Mouse (Mus musculus) myocyte (in vitro differentiated cells): ENCODE data around the gene Tmem201. TPM values are rescaled to one million over a fixed set of nuclear protein-coding genes. Genes with fewer than 3 reads are reported as not detected.

Experiments
- H3K27me3 ChIP-seq: one replicate; pipeline ENCODE4 v1.6.1; 2011; ENCODE audit not compliant: control insufficient read depth, insufficient read depth, insufficient read length
- H3K36me3 ChIP-seq: one replicate; pipeline ENCODE4 v1.6.1; 2011; ENCODE audit not compliant: control insufficient read depth, insufficient read depth
- H3K4me2 ChIP-seq: one replicate; pipeline ENCODE4 v1.6.1; 2011; ENCODE audit warnings: low read depth, control low read depth
- H3K4me3 ChIP-seq: one replicate; pipeline ENCODE4 v1.5.1; 2011; ENCODE audit warnings: mild to moderate bottlenecking, control low read depth, moderate library complexity
- H3K79me2 ChIP-seq: one replicate; pipeline ENCODE4 v1.6.1; 2011; ENCODE audit not compliant: control insufficient read depth, insufficient read depth
- H3ac ChIP-seq: one replicate; pipeline ENCODE4 v1.6.1; 2011; ENCODE audit not compliant: control insufficient read depth, insufficient read length
- CEBPB ChIP-seq: IDR thresholded peaks from 2 replicates; pipeline ENCODE4 v1.6.1; 2011; ENCODE audit warnings: mild to moderate bottlenecking, moderate library complexity; ENCODE audit not compliant: poor library complexity, insufficient read depth, severe bottlenecking
- E2F4 ChIP-seq: IDR thresholded peaks from one replicate; pipeline ENCODE4 v1.6.1; 2011; ENCODE audit warnings: mild to moderate bottlenecking, control low read depth, moderate library complexity; ENCODE audit not compliant: insufficient read depth
- MAX ChIP-seq: IDR thresholded peaks from one replicate; pipeline ENCODE4 v1.6.1; 2011; ENCODE audit warnings: low read depth, mild to moderate bottlenecking, control low read depth
- MYOD1 ChIP-seq, 3 experiments: IDR thresholded peaks; one replicate each; pipeline ENCODE4 v1.6.1; 2011; ENCODE audit warnings: control low read depth in 2 of 3, low read depth in 2 of 3, mild to moderate bottlenecking in 2 of 3, moderate library complexity in 1 of 3; ENCODE audit not compliant: insufficient read length in 2 of 3, control insufficient read depth in 1 of 3
- MYOG ChIP-seq, 3 experiments: IDR thresholded peaks; one replicate each; pipeline ENCODE4 v1.6.1; 2011; ENCODE audit warnings: control low read depth in 2 of 3, low read depth in 2 of 3, mild to moderate bottlenecking in 2 of 3; ENCODE audit not compliant: insufficient read length in 2 of 3, control insufficient read depth in 1 of 3, insufficient read depth in 1 of 3
- POLR2A ChIP-seq: IDR thresholded peaks from one replicate; pipeline ENCODE4 v1.6.1; 2011; ENCODE audit warnings: low read depth, mild to moderate bottlenecking, control low read depth, moderate library complexity; ENCODE audit not compliant: insufficient read length
- POLR2AphosphoS2 ChIP-seq: IDR thresholded peaks from one replicate; pipeline ENCODE4 v1.6.1; 2011; ENCODE audit warnings: low read depth, control low read depth; ENCODE audit not compliant: insufficient read length
- REST ChIP-seq: IDR thresholded peaks from one replicate; pipeline ENCODE4 v1.6.1; 2011; ENCODE audit warnings: mild to moderate bottlenecking, control low read depth, moderate library complexity; ENCODE audit not compliant: insufficient read depth, insufficient read length
- SRF ChIP-seq: IDR thresholded peaks from one replicate; pipeline ENCODE4 v1.6.1; 2011; ENCODE audit warnings: low read depth; ENCODE audit not compliant: control insufficient read depth, insufficient read length
- TCF12 ChIP-seq: IDR thresholded peaks from one replicate; pipeline ENCODE4 v1.6.1; 2011; ENCODE audit warnings: mild to moderate bottlenecking, control low read depth; ENCODE audit not compliant: poor library complexity, insufficient read depth, severe bottlenecking
- TCF3 ChIP-seq: IDR thresholded peaks from one replicate; pipeline ENCODE4 v1.6.1; 2011; ENCODE audit warnings: low read depth, control low read depth; ENCODE audit not compliant: insufficient read length
- USF1 ChIP-seq: IDR thresholded peaks from one replicate; pipeline ENCODE4 v1.6.1; 2011; ENCODE audit warnings: low read depth, mild to moderate bottlenecking, control low read depth, moderate library complexity
- polyA plus RNA-seq: library from polyadenylated mRNA; unstranded; fragments of >200 nt; fragmentation: generic; extraction: Trizol; gene quantifications from one replicate; pipeline ENCODE4 v1.2.1, GENCODE M21; 2012; ENCODE audit warnings: missing spikeins

Gene Tmem201
- polyA plus RNA-seq, 1 experiment, result 31.1 TPM

GRCm38 (mm10) chr4:149688861-149689260 is 49.0 kb downstream of the Tmem201 start:
- Histone ChIP-seq H3K79me2 (no peaks in the 10 kb centered on the region), H3K36me3 (no peaks in the 10 kb centered on the region), H3K27me3 (no peaks in the 10 kb centered on the region), H3K4me2 (no peak overlapping the region), H3K4me3 (no peak overlapping the region), H3ac (no peak overlapping the region)
- TF ChIP-seq E2F4 (no peak), CEBPB (no peak), USF1 (no peak), TCF3 (no peak), REST (no peak), POLR2AphosphoS2 (no peak), TCF12 (no peak), MYOG (IDR thresholded peaks at IDR 0.05; ENCODE audit: control insufficient read depth in 1 of 3, insufficient read depth in 1 of 3, insufficient read length in 2 of 3, low read depth in 2 of 3) (no peak), MAX (no peak), POLR2A (no peak), MYOD1 (IDR thresholded peaks at IDR 0.05; ENCODE audit: control insufficient read depth in 1 of 3, insufficient read length in 2 of 3, low read depth in 2 of 3) (no peak), SRF (no peak)

- no peak for TF ChIP-seq MYOD1 (IDR thresholded peaks at IDR 0.05; ENCODE audit: control insufficient read depth in 1 of 3, insufficient read length in 2 of 3, low read depth in 2 of 3)
- no peak for TF ChIP-seq SRF
- TF ChIP-seq REST, result no peak
- no peak for TF ChIP-seq TCF12
- TF ChIP-seq TCF3, result no peak
- TF ChIP-seq POLR2AphosphoS2, result no peak
- TF ChIP-seq POLR2A, result no peak
- TF ChIP-seq CEBPB, result no peak
- TF ChIP-seq MYOG (IDR thresholded peaks at IDR 0.05; ENCODE audit: control insufficient read depth in 1 of 3, insufficient read depth in 1 of 3, insufficient read length in 2 of 3, low read depth in 2 of 3), result no peak
- no peak for TF ChIP-seq USF1
- TF ChIP-seq E2F4, result no peak
- no peak for TF ChIP-seq MAX
- no peak overlapping the region for H3K4me2 ChIP-seq
- H3K27me3 ChIP-seq, result no peaks in the 10 kb centered on the region
- H3ac ChIP-seq, result no peak overlapping the region
- no peaks in the 10 kb centered on the region for H3K79me2 ChIP-seq
- no peaks in the 10 kb centered on the region for H3K36me3 ChIP-seq
- H3K4me3 ChIP-seq, result no peak overlapping the region
Measured at GRCm38 (mm10) chr4:149684841-149685623, 52.8 kb downstream of the Tmem201 start.

GRCm38 (mm10) chr4:149683875-149684274 is 54.0 kb downstream of the Tmem201 start:
- TF ChIP-seq REST, result no peak
- TF ChIP-seq POLR2AphosphoS2, result no peak
- TF ChIP-seq TCF3, result no peak
- TF ChIP-seq SRF, result no peak
- TF ChIP-seq TCF12, result no peak
- TF ChIP-seq POLR2A, result no peak
- TF ChIP-seq MYOG (IDR thresholded peaks at IDR 0.05; ENCODE audit: control insufficient read depth in 1 of 3, insufficient read depth in 1 of 3, insufficient read length in 2 of 3, low read depth in 2 of 3), result no peak
- no peak for TF ChIP-seq MAX
- TF ChIP-seq E2F4, result no peak
- Histone ChIP-seq H3K27me3 (peaks cover 4% of the 10 kb centered on the region), H3K36me3 (no peaks in the 10 kb centered on the region), H3K4me3 (no peak overlapping the region), H3K4me2 (no peak overlapping the region), H3ac (no peak overlapping the region), H3K79me2 (no peaks in the 10 kb centered on the region)

- TF ChIP-seq REST (no peak), SRF (no peak), E2F4 (no peak), TCF3 (no peak), MYOG (IDR thresholded peaks at IDR 0.05; ENCODE audit: control insufficient read depth in 1 of 3, insufficient read depth in 1 of 3, insufficient read length in 2 of 3, low read depth in 2 of 3) (no peak), POLR2A (no peak), POLR2AphosphoS2 (no peak), MYOD1 (IDR thresholded peaks at IDR 0.05; ENCODE audit: control insufficient read depth in 1 of 3, insufficient read length in 2 of 3, low read depth in 2 of 3) (no peak), MAX (no peak), CEBPB (no peak), USF1 (no peak), TCF12 (no peak)
- no peaks in the 10 kb centered on the region for H3K79me2 ChIP-seq
- H3K27me3 ChIP-seq, result peaks cover 4% of the 10 kb centered on the region
- H3K4me2 ChIP-seq, result no peak overlapping the region
- no peak overlapping the region for H3K4me3 ChIP-seq
- no peaks in the 10 kb centered on the region for H3K36me3 ChIP-seq
- H3ac ChIP-seq, result no peak overlapping the region
Measured at GRCm38 (mm10) chr4:149679056-149679770, 58.6 kb downstream of the Tmem201 start.

- Histone ChIP-seq H3ac (no peak overlapping the region), H3K36me3 (no peaks in the 10 kb centered on the region), H3K27me3 (peaks cover 4% of the 10 kb centered on the region), H3K79me2 (no peaks in the 10 kb centered on the region), H3K4me3 (no peak overlapping the region), H3K4me2 (no peak overlapping the region)
- TF ChIP-seq MYOD1 (IDR thresholded peaks at IDR 0.05; ENCODE audit: control insufficient read depth in 1 of 3, insufficient read length in 2 of 3, low read depth in 2 of 3) (no peak), TCF3 (no peak), USF1 (no peak), MAX (no peak), SRF (no peak), CEBPB (no peak), POLR2AphosphoS2 (no peak), MYOG (IDR thresholded peaks at IDR 0.05; ENCODE audit: control insufficient read depth in 1 of 3, insufficient read depth in 1 of 3, insufficient read length in 2 of 3, low read depth in 2 of 3) (no peak), E2F4 (no peak), TCF12 (no peak), REST (no peak), POLR2A (no peak)
Measured at GRCm38 (mm10) chr4:149678006-149678405, 59.8 kb downstream of the Tmem201 start.
